In the genomic region with DNA sequence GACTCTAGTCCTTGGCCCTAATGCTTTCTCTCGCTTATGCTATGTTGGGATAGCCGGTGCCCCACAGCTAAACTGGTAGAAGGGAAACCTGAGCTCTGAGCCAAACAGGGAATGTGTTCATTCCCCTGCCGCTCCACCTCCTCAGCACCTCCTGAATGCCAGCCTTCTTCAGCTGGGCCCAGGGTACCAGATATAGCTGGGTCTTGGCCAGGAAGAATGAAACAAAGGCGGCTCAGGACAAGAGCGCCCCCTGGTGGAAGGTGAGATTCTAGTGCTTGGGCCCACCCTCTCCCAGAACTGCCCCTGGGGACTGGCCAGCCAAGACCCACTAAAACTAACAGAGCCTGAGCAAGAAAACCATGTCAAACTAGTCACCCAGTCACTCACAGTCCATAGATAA, we compare ENCODE assay signal across 9 mouse cellular contexts.
DNase-seq lines count a peak whose midpoint lies in the region; ATAC-seq and TF ChIP-seq lines count a peak whose summit lies in the region.
"Had no signal": no experiment of that assay in that cellular context is flagged by ENCODE, and none has a peak within 500 bp of the region (broad histone marks: within the 10 kb centered on the region; RNA-seq: fewer than 3 reads in every experiment).

No protein-coding gene starts in this region.

- TF ChIP-seq CTCF in Patski (IDR thresholded peaks at IDR 0.05) = peak; percentile 81

- no peaks in the 10 kb centered on the region for H3K36me3 ChIP-seq in kidney, embryonic 14.5 days (ENCODE audit: control insufficient read depth, insufficient read depth, low read length)
- no peaks in the 10 kb centered on the region for H3K36me3 ChIP-seq in liver, embryonic 13.5 days
- H3K36me3 ChIP-seq: neural tube, embryonic 12.5 days had no signal

- 0 out of 2 replicates have a peak, but pooled peaks cover 3% of the 10 kb centered on the region for H3K27me3 ChIP-seq in kidney, embryonic 14.5 days (ENCODE audit: control insufficient read depth, insufficient read depth, low read length)
- H3K27me3 ChIP-seq in Patski = peaks cover 40% of the 10 kb centered on the region
- H3K27me3 ChIP-seq in liver, embryonic 13.5 days = no peaks in the 10 kb centered on the region
- H3K27me3 ChIP-seq: neural tube, embryonic 12.5 days had no signal

- peak; percentile 69 for DNase-seq in kidney, adult 18-20 months
- no peak for DNase-seq in Patski (ENCODE audit: low read depth, low spot score)
- peak; percentile 50 to 54 for DNase-seq in cerebellum, postnatal 4 days (ENCODE audit: low spot score in 2 of 2)
- peak; percentile 73 for DNase-seq in induced T-regulatory cell, adult 2 months (ENCODE audit: low read depth)
- peak; percentile 17 for DNase-seq in liver, embryonic 13.5 days
- DNase-seq in right cerebral cortex, postnatal 4 days = peak; percentile 47

- no peak overlapping the region for H3K27ac ChIP-seq in kidney, embryonic 14.5 days (ENCODE audit: low read depth, low read length)
- no peak overlapping the region for H3K27ac ChIP-seq in liver, embryonic 13.5 days
- H3K27ac ChIP-seq: neural tube, embryonic 12.5 days had no signal

- H3K4me2 ChIP-seq in kidney, embryonic 14.5 days (replicated peaks; ENCODE audit: low read depth, low read length) = no peak overlapping the region
- H3K4me2 ChIP-seq in liver, embryonic 13.5 days = no peak overlapping the region
- H3K4me2 ChIP-seq: neural tube, embryonic 12.5 days had no signal

- H3K4me3 ChIP-seq in kidney, embryonic 14.5 days (ENCODE audit: low read length) = no peak overlapping the region
- H3K4me3 ChIP-seq in liver, embryonic 13.5 days (replicated peaks) = no peak overlapping the region
- H3K4me3 ChIP-seq: neural tube, embryonic 12.5 days had no signal

- H3K9ac ChIP-seq in kidney, embryonic 14.5 days (ENCODE audit: low read depth, low read length) = no peak overlapping the region
- H3K9ac ChIP-seq in liver, embryonic 13.5 days = no peak overlapping the region
- H3K9ac ChIP-seq: neural tube, embryonic 12.5 days had no signal

- H3K9me3 ChIP-seq in kidney, embryonic 14.5 days (ENCODE audit: control insufficient read depth, low read length) = no peaks in the 10 kb centered on the region
- no peaks in the 10 kb centered on the region for H3K9me3 ChIP-seq in liver, embryonic 13.5 days (replicated peaks)
- H3K9me3 ChIP-seq: neural tube, embryonic 12.5 days had no signal

- CTCF ChIA-PET in Patski (lab: Charles Lee) = interaction anchor here (0.9 to 1.0 kb wide), 2 partner anchors 11 to 12 kb away, joined by 3 read pairs; no protein-coding TSS in a partner anchor

- no peak for ATAC-seq in kidney, embryonic 14.5 days (ENCODE audit: low FRiP score, low TSS enrichment)
- ATAC-seq in Patski = no peak
- no peak for ATAC-seq in liver, embryonic 13.5 days (ENCODE audit: low read depth)
- ATAC-seq in erythroblast, adult 5-6 weeks (replicated peaks; ENCODE audit: low FRiP score, poor library complexity, severe bottlenecking) = no peak

- in situ Hi-C loops in Patski (cut with MboI; ENCODE audit: low pct_unique_long_range_greater_than_20kb) = no loop called here

- WGBS in kidney, embryonic 14.5 days = 53% methylated on average over 5 of the region's 5 CpGs
- 43% methylated on average over 5 of the region's 5 CpGs for WGBS in liver, embryonic 13.5 days (ENCODE audit: insufficient replicate concordance)

- 0 out of 2 replicates have a peak, but pooled peaks cover 2% of the 10 kb centered on the region for H3K4me1 ChIP-seq in kidney, embryonic 14.5 days (ENCODE audit: control insufficient read depth, insufficient read depth, low read length)
- H3K4me1 ChIP-seq in liver, embryonic 13.5 days (replicated peaks) = no peaks in the 10 kb centered on the region

- POLR2A ChIA-PET in Patski (lab: Charles Lee) = no interaction called here
